Mouse (Mus musculus) kidney, adult 8-10 months (tissue): Measurements from ENCODE around the gene Kera.

Experiments
- DNase-seq, 2 experiments: peaks; one replicate each; pipeline ENCODE4 v3.0.0; 2022

The Kera gene

GRCm38 (mm10) chr10:97606579-97606978 lies at the start of gene Kera:
Gene Kera, plus strand, starts transcription at chr10:97606879.
- DNase-seq, result no peak

GRCm38 (mm10) chr10:97564957-97565856 lies 41.5 kb upstream of the Kera start, which contains the start of gene Lum:
Gene Lum, plus strand, starts transcription at chr10:97565128.
- no peak for DNase-seq

- DNase-seq, result peak in 1 of 2 experiments; percentile 13
Observed at GRCm38 (mm10) chr10:97567489-97568135, 39.1 kb upstream of the Kera start.

GRCm38 (mm10) chr10:97582543-97583231 lies 24.0 kb upstream of the Kera start:
- DNase-seq, result no peak

- no peak for DNase-seq
Observed at GRCm38 (mm10) chr10:97584176-97584575, 22.5 kb upstream of the Kera start.

GRCm38 (mm10) chr10:97587159-97587558 lies 19.5 kb upstream of the Kera start:
- DNase-seq, result no peak

GRCm38 (mm10) chr10:97589574-97589973 lies 17.1 kb upstream of the Kera start:
- DNase-seq, result no peak

- no peak for DNase-seq
Observed at GRCm38 (mm10) chr10:97591036-97591435, 15.6 kb upstream of the Kera start.

- no peak for DNase-seq
Observed at GRCm38 (mm10) chr10:97591685-97592084, 15.0 kb upstream of the Kera start.

GRCm38 (mm10) chr10:97595680-97596079 lies 11.0 kb upstream of the Kera start:
- DNase-seq, result no peak

- DNase-seq, result no peak
Observed at GRCm38 (mm10) chr10:97601744-97602143, 4.9 kb upstream of the Kera start.

GRCm38 (mm10) chr10:97603256-97603655 lies 3.4 kb upstream of the Kera start:
- no peak for DNase-seq

- no peak for DNase-seq
Observed at GRCm38 (mm10) chr10:97622328-97622727, 15.6 kb downstream of the Kera start.

- no peak for DNase-seq
Observed at GRCm38 (mm10) chr10:97624381-97624780, 17.7 kb downstream of the Kera start.

- no peak for DNase-seq
Observed at GRCm38 (mm10) chr10:97625116-97625515, 18.4 kb downstream of the Kera start.

- no peak for DNase-seq
Observed at GRCm38 (mm10) chr10:97626543-97626942, 19.9 kb downstream of the Kera start.

GRCm38 (mm10) chr10:97631061-97631460 lies 24.4 kb downstream of the Kera start:
- no peak for DNase-seq

- DNase-seq, result no peak
Observed at GRCm38 (mm10) chr10:97641926-97642325, 35.2 kb downstream of the Kera start.

GRCm38 (mm10) chr10:97643768-97644167 lies 37.1 kb downstream of the Kera start, which contains the start of gene Epyc:
Gene Epyc, plus strand, starts transcription at chr10:97644068.
- DNase-seq, result no peak

GRCm38 (mm10) chr10:97650334-97650733 lies 43.7 kb downstream of the Kera start:
- DNase-seq, result no peak

- DNase-seq, result no peak
Observed at GRCm38 (mm10) chr10:97659489-97659888, 52.8 kb downstream of the Kera start.
